Mouse (Mus musculus) urinary bladder, postnatal 14 days (tissue): ENCODE results near the gene Adcy3.
"Not testable (repeated sequence)": the region's sequence is repeated elsewhere in the genome, so short reads cannot be mapped to it uniquely, and the experiment has no call there.

ENCODE experiments used
- DNase-seq: peaks from one replicate; pipeline ENCODE4 v3.0.0; 2021; ENCODE audit warnings: low spot score

Adcy3 gene

GRCm38 (mm10) chr12:4180507-4180906 is 47.6 kb downstream of the Adcy3 start:
- DNase-seq: no peak

DNA sequence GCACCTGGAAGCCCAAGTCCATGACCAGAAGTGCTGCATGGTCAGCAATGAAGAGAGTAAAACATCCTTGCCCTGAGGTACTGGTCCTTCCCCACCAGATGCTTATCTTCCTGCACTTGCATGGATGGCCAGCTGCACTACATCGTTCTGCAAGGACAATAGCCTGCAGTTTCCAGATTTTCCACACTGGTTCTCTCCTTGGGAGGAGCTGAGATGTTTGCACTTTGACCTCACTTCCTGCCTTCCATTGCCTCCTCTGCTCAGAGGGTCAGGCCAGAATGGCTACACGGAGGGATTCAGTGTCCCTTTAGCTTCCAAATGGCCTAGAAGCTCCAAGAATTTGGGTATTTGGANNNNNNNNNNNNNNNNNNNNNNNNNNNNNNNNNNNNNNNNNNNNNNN is 51.7 kb downstream of the Adcy3 start:
- DNase-seq: no peak

GRCm38 (mm10) chr12:4188171-4189059 is 55.5 kb downstream of the Adcy3 start:
- peak; percentile 68 for DNase-seq

- no peak for DNase-seq
These were observed 56.2 kb downstream of the Adcy3 start for GRCm38 (mm10) chr12:4189060-4189447.

DNA sequence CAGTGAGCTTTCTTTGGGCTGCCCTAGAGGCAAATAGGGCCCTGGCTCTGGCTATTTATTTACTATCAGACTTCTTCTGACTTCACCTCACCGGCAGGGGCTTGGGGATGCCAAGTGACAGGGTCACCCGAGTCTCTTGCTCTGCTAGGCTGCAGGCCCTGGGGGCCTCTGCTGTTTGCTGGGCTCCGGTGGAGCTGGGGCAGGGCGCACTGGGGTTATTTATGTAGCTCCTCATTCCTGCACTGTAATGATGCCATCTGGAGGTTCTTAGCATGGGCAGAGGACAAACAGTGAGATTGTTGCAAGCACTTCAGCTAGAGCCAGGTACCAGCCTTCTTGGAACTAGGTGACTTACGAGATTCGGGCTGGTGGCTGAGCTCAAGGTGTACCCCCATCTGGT is 59.6 kb downstream of the Adcy3 start:
- DNase-seq: no peak

- DNase-seq: no peak
These were observed 60.3 kb downstream of the Adcy3 start for GRCm38 (mm10) chr12:4193025-4193740.

- DNase-seq: no peak
These were observed 61.7 kb downstream of the Adcy3 start for GRCm38 (mm10) chr12:4194643-4195042.

- DNase-seq: no peak
These were observed 65.8 kb downstream of the Adcy3 start for GRCm38 (mm10) chr12:4198702-4199101.

DNA sequence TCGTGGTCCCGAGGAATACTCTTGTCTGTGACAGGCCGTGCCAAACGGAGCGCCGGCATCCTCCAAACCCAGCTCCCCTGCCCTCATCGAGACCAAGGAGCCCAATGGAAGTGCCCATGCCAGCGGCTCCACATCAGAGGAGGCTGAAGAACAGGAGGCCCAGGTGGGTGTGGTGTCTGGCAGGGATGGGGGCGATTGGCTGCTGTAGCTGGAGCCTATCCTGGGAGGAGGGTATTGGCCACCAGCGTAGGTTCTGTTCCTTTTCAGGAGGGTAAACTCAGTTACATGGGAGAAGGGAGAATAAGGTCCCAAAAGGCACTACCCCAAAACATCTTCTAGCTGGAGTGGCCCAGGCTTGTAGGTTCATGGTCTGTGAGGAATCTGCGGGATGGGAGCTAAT is 66.4 kb downstream of the Adcy3 start:
- DNase-seq: no peak

DNA sequence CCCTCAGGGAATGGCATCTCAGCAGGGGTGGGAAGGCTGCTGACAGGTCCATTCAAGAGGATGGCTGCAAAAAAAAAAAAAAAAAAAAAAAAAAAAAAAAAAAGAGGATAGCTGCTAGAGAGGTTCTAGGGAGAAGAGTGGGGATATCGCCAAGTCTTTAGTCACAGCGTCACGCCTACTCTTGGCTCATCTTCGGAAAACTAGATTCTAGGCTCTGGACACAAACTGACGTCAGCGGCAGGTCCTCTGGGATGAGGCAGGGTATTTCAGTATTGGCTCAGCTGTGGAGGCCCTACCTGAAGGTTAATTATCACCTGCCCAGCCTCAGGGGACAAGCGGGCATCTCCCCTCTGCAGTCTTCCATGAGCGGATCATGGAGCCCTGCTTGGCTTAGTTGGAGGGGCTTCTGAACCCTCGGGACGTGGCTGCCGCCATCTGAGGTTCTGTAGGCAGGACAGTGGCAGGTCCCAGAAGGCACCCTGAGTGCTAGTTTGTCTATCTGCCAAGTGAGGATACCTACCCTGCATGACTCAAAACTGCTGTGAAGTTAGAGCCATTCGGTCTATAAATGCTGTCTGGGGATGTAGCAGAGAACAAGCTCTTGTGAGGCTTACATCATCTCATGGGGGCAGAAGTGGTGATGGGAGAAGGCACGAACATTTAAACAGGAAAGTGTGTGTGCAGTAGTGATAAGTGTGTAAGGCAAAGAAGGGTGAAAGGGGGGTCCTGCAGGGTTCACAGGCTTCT is 68.7 kb downstream of the Adcy3 start:
- DNase-seq: peak; percentile 44

DNA sequence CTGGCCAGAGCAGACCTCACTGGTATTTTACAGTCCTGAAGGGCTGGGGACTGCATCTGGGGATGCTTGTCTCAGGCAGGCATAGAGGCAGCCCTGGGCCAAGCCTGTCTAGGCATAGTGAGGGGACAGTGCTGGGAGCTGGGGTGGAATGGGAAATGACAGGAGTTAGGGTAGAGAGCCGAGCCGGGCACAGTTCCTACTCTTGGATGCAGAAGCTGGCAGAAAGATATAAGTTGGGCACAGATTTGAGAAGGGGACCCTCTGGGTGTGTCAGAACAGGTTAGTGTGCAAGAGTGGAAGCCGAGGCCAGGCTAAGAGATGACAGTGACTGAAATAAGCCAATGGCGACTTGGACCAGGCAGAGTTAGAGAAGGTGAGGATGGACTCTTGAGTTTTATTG is 69.3 kb downstream of the Adcy3 start:
- DNase-seq: no peak

- DNase-seq: no peak
These were observed 73.2 kb downstream of the Adcy3 start for GRCm38 (mm10) chr12:4206106-4206505.

GRCm38 (mm10) chr12:4208405-4209133 is 75.7 kb downstream of the Adcy3 start:
- peak; percentile 66 for DNase-seq

- DNase-seq: no peak
These were observed 76.3 kb downstream of the Adcy3 start for GRCm38 (mm10) chr12:4209196-4209595.

DNA sequence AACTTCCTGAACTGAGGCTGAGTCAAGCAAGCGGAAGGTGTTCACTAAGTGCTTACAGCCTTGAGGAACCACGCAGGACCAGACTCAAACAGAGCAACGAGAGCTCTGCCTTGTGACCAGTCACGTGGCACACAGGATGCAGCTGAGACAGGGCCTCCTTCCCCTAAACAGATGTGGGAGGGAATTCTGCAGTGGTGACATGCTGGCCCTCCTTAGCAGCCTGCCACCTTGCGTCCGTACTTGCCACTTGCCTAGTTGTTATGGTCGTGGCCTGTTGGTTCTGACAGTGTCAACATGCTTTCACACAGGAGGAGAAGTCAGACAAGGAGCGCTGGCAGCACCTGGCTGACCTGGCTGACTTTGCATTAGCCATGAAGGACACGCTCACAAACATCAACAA is 78.3 kb downstream of the Adcy3 start:
- no peak for DNase-seq

- DNase-seq: no peak
These were observed 80.0 kb downstream of the Adcy3 start for GRCm38 (mm10) chr12:4212908-4213307.

- no peak for DNase-seq
These were observed 97.3 kb downstream of the Adcy3 start for GRCm38 (mm10) chr12:4230156-4230555.

DNA sequence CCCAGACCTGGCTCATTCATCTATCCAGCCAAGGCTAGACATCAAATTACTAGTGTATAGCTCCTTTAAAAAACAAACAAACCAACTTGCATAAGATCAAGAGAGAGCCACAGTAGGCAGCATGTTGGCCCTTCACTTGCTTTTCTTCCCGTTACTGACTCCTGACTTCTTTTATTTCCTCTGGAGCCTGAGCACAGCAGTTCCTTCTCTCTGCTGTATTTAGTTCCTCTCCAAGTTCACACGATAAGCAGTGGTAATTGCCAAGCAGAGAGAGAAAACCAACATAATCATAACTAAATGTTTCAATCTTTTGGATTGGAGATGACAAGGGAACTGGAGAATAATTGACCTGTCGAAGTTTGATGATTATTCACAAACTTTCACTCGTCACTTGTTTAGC is 99.9 kb downstream of the Adcy3 start:
- DNase-seq: no peak

- peak; percentile 95 for DNase-seq
These were observed 100.9 kb downstream of the Adcy3 start, which contains the start of the genes Ptrhd1 and Cenpo for GRCm38 (mm10) chr12:4233572-4234508. TSS of gene Ptrhd1 (plus strand) at chr12:4234027. TSS of gene Cenpo (minus strand) at chr12:4234294.

DNA sequence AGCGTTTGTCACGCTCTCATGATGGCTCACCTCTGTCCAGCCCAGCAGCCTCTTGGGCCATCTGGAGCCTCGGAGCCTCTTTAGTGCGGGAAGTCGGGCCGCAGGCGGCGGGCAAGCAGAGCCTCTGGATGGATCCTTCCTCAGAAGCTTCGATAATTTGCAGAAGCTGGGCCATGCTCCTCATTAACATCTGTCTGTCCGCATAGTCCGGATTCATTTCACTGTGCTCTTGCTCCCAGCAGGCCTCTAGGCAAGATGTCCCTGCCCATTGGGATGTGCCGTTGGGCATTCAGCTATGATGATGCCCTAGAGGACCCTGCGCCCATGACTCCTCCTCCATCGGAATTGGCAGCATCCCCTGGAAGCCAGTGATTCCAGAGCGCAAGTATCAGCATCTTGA is 104.6 kb downstream of the Adcy3 start:
- no peak for DNase-seq

DNA sequence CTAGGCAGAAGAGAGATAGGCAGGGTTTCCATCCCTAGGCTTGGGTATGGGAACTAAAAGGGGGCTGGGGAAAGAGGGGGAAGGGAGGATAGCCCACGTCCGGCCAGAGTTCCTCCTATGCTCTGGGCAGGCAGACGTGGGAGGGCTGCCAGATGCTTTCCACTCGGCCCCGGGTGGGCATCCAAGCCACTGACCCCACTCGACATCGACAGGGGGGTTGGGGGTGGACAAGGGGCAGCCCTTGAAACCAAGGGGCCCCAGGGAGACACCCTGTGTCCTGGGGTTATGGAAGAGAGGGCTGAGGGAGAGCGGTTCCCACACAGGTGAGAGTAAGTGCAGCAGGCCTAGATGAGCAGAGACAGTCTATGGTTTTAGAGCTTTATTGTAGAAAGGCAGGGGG is 107.4 kb downstream of the Adcy3 start:
- DNase-seq: not testable (repeated sequence)
